Mouse (Mus musculus) heart, adult 2 months (tissue): ENCODE measurements around the gene Gm525.

Experiments used
- CTCF ChIP-seq: fragments of 200-600 bp; IDR thresholded peaks from 2 replicates; pipeline ENCODE4 v1.8.1; 2022; ENCODE audit warnings: antibody characterized with exemption, mild to moderate bottlenecking, moderate library complexity
- EP300 ChIP-seq: fragments of 200-500 bp; IDR thresholded peaks from 2 replicates; pipeline ENCODE4 v1.6.1; 2011; ENCODE audit warnings: low read depth, low read length, control low read depth; ENCODE audit not compliant: insufficient read depth
- POLR2A ChIP-seq: fragments of 200-500 bp; IDR thresholded peaks from 2 replicates; pipeline ENCODE4 v1.6.1; 2011; ENCODE audit warnings: mild to moderate bottlenecking, low read depth, low read length, control low read depth; ENCODE audit not compliant: insufficient read depth

DNA sequence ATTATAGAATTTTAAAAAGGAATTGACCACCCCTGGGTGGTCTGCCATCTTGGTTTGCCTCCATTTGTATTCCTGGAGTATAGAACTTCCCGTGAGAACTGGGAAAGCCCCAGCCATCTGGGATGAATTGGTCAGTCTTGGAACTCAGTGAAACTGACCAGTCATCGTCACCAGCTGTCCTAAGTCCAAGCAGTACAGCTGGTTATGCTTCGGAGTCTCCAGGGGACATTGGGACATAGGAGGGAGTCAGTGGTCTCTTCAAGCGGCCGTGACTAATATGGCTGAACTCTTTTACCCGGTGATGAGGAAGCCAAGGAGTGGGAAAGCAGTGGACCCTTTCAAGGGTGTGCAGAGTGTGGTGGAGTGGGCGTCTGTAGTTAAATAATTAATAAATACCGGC is 31.6 kb downstream of the Gm525 start:
- TF ChIP-seq EP300 (no peak), CTCF (no peak), POLR2A (no peak)
